Mouse (Mus musculus) CH12.LX (cell line): Measurements from ENCODE around the gene Lbp. TPM values are rescaled to one million over a fixed set of nuclear protein-coding genes. Genes with fewer than 3 reads are reported as not detected.

Experiments
- DNase-seq: peaks from one replicate; pipeline ENCODE4 v3.0.0-alpha.2; 2013; ENCODE audit errors: extremely low read depth
- H3K27ac ChIP-seq: 2 replicates; pipeline ENCODE4 v1.5.1; 2012; ENCODE audit warnings: low read depth, mild to moderate bottlenecking, control low read depth, moderate library complexity; ENCODE audit not compliant: insufficient read depth
- H3K27me3 ChIP-seq: replicated peaks from 2 replicates; pipeline ENCODE3; 2012; ENCODE audit warnings: inconsistent platforms
- H3K36me3 ChIP-seq, 2 experiments: replicated peaks in 1 of 2; 2 replicates each; pipeline versions ENCODE3 to v1.6.1; 2012; ENCODE audit warnings: inconsistent platforms in 1 of 2, low read length in 1 of 2, mild to moderate bottlenecking in 1 of 2, mixed read lengths in 1 of 2, moderate library complexity in 1 of 2; ENCODE audit not compliant: control insufficient read depth in 1 of 2, insufficient read depth in 1 of 2
- H3K4me1 ChIP-seq, 2 experiments: 2 replicates each; pipeline ENCODE4 v1.6.1; 2012; ENCODE audit warnings: inconsistent platforms in 1 of 2, moderate library complexity in 1 of 2; ENCODE audit not compliant: insufficient read depth in 2 of 2, control insufficient read depth in 1 of 2
- H3K4me2 ChIP-seq: 2 replicates; pipeline ENCODE4 v1.6.1; 2012; ENCODE audit warnings: low read depth, mild to moderate bottlenecking, control low read depth; ENCODE audit not compliant: poor library complexity, insufficient read depth, severe bottlenecking
- H3K4me3 ChIP-seq, 3 experiments: fragments of 150-350 bp in 1 of 3; sonication (generic) in 1 of 3; replicated peaks in 1 of 3; 2 replicates each; pipeline versions ENCODE3 to v1.5.1; 2011 to 2012; ENCODE audit warnings: low read depth in 2 of 3, low read length in 2 of 3, mild to moderate bottlenecking in 2 of 3, moderate library complexity in 2 of 3, control low read depth in 1 of 3, improper control_type of control experiment in 1 of 3, inconsistent platforms in 1 of 3, mixed read lengths in 1 of 3; ENCODE audit not compliant: poor library complexity in 1 of 3
- H3K79me2 ChIP-seq: replicated peaks from 2 replicates; pipeline ENCODE4 v1.6.1; 2012; ENCODE audit warnings: mild to moderate bottlenecking, moderate library complexity; ENCODE audit not compliant: control insufficient read depth, poor library complexity, insufficient read depth, severe bottlenecking; ENCODE audit errors: extremely low read depth
- H3K9ac ChIP-seq: 2 replicates; pipeline ENCODE4 v1.6.1; 2012; ENCODE audit warnings: low read depth, mild to moderate bottlenecking, control low read depth, moderate library complexity; ENCODE audit not compliant: insufficient read depth
- H3K9me3 ChIP-seq: replicated peaks from 2 replicates; pipeline ENCODE3; 2012; ENCODE audit warnings: low read length, inconsistent platforms, mixed read lengths
- BHLHE40 ChIP-seq: IDR thresholded peaks from 2 replicates; pipeline ENCODE4 v1.6.1; 2011; ENCODE audit warnings: mild to moderate bottlenecking, low read depth, low read length, improper control_type of control experiment
- CHD1 ChIP-seq: IDR thresholded peaks from 2 replicates; pipeline ENCODE4 v1.6.1; 2012; ENCODE audit warnings: low read depth, low read length, improper control_type of control experiment, inconsistent platforms
- CHD2 ChIP-seq: IDR thresholded peaks from 2 replicates; pipeline ENCODE4 v1.6.1; 2011; ENCODE audit warnings: low read length, improper control_type of control experiment
- E2F4 ChIP-seq: IDR thresholded peaks from 2 replicates; pipeline ENCODE4 v1.6.1; 2011; ENCODE audit warnings: low read depth, low read length, improper control_type of control experiment; ENCODE audit not compliant: insufficient replicate concordance
- EP300 ChIP-seq: IDR thresholded peaks from 2 replicates; pipeline ENCODE4 v1.6.1; 2011; ENCODE audit warnings: low read length, improper control_type of control experiment
- IRF4 ChIP-seq: IDR thresholded peaks from 2 replicates; pipeline ENCODE4 v1.6.1; 2014; ENCODE audit warnings: low read depth, mild to moderate bottlenecking, inconsistent platforms, low read length, improper control_type of control experiment
- JUN ChIP-seq: IDR thresholded peaks from 2 replicates; pipeline ENCODE4 v1.6.1; 2011; ENCODE audit warnings: low read depth, mild to moderate bottlenecking, low read length, improper control_type of control experiment, moderate library complexity; ENCODE audit not compliant: insufficient read depth
- MAFK ChIP-seq: IDR thresholded peaks from 2 replicates; pipeline ENCODE4 v1.6.1; 2011; ENCODE audit warnings: low read length, improper control_type of control experiment; ENCODE audit not compliant: insufficient replicate concordance
- MAX ChIP-seq: IDR thresholded peaks from 2 replicates; pipeline ENCODE4 v1.6.1; 2011; ENCODE audit warnings: low read length, improper control_type of control experiment
- MEF2A ChIP-seq: IDR thresholded peaks from 2 replicates; pipeline ENCODE4 v1.6.1; 2014; ENCODE audit warnings: low read depth, mild to moderate bottlenecking, inconsistent platforms, low read length, improper control_type of control experiment, borderline replicate concordance
- MYC ChIP-seq: IDR thresholded peaks from 2 replicates; pipeline ENCODE4 v1.6.1; 2011; ENCODE audit warnings: low read depth, mild to moderate bottlenecking, improper control_type of control experiment, low read length
- NRF1 ChIP-seq: IDR thresholded peaks from 2 replicates; pipeline ENCODE4 v1.6.1; 2014; ENCODE audit warnings: low read depth, mild to moderate bottlenecking, inconsistent platforms, low read length, improper control_type of control experiment, moderate library complexity
- POLR2A ChIP-seq: IDR thresholded peaks from 2 replicates; pipeline ENCODE4 v1.6.1; 2011; ENCODE audit warnings: low read depth, mild to moderate bottlenecking, improper control_type of control experiment, low read length
- RAD21 ChIP-seq: IDR thresholded peaks from 2 replicates; pipeline ENCODE4 v1.6.1; 2011; ENCODE audit warnings: low read depth, mild to moderate bottlenecking, low read length, improper control_type of control experiment, moderate library complexity
- SIN3A ChIP-seq: IDR thresholded peaks from 2 replicates; pipeline ENCODE4 v1.6.1; 2012; ENCODE audit warnings: low read length, improper control_type of control experiment, inconsistent platforms
- SMC3 ChIP-seq: IDR thresholded peaks from 2 replicates; pipeline ENCODE4 v1.6.1; 2011; ENCODE audit warnings: low read depth, low read length, improper control_type of control experiment
- TBP ChIP-seq: conservative IDR thresholded peaks from 2 replicates; pipeline ENCODE4 v1.6.1; 2011; ENCODE audit warnings: low read depth, low read length, improper control_type of control experiment
- USF1 ChIP-seq: IDR thresholded peaks from 2 replicates; pipeline ENCODE4 v1.6.1; 2014; ENCODE audit warnings: low read depth, mild to moderate bottlenecking, inconsistent platforms, low read length, improper control_type of control experiment
- ZC3H11A ChIP-seq: IDR thresholded peaks from 2 replicates; pipeline ENCODE4 v1.6.1; 2012; ENCODE audit warnings: low read depth, mild to moderate bottlenecking, inconsistent platforms, low read length, improper control_type of control experiment
- ZMIZ1 ChIP-seq: IDR thresholded peaks from 2 replicates; pipeline ENCODE4 v1.6.1; 2012; ENCODE audit warnings: low read depth, mild to moderate bottlenecking, inconsistent platforms, low read length, improper control_type of control experiment
- ZNF384 ChIP-seq: IDR thresholded peaks from 2 replicates; pipeline ENCODE4 v1.6.1; 2012; ENCODE audit warnings: low read depth, low read length, improper control_type of control experiment, inconsistent platforms
- dilution Hi-C: fragments of 300-500 bp; cut with MboI; formaldehyde crosslinking; loops from 2 replicates; pipeline ENCODE4 v1.14.3; 2020; ENCODE audit warnings: low sequenced_read_pairs; ENCODE audit not compliant: extremely low pct_unique_long_range_greater_than_20kb, extremely low pct_ligation_motif_present
- in situ Hi-C: fragments of 300-500 bp; cut with MboI; formaldehyde crosslinking; loops from 3 replicates; pipeline ENCODE4 v1.14.3; 2019; ENCODE audit warnings: low sequenced_read_pairs, low pct_ligation_motif_present, low pct_unique_long_range_greater_than_20kb, mixed read lengths
- polyA plus RNA-seq: library from polyadenylated mRNA; unstranded; fragments of >175 nt; gene quantifications from 2 replicates; pipeline ENCODE4 v1.2.1, GENCODE M21; 2012; ENCODE audit warnings: low read depth; ENCODE audit not compliant: insufficient read length
- total RNA-seq, 2 experiments: library from RNA; depleted of rRNA; stranded (reverse); fragments of 300-350 nt in 1 of 2; fragments of >200 nt in 1 of 2; gene quantifications; 2 replicates each; pipeline ENCODE4 v1.2.3; 2012 to 2014

The Lbp gene
- total and polyA plus RNA-seq, 3 experiments, result 0.04 to 0.27 TPM; not detected in 1

DNA sequence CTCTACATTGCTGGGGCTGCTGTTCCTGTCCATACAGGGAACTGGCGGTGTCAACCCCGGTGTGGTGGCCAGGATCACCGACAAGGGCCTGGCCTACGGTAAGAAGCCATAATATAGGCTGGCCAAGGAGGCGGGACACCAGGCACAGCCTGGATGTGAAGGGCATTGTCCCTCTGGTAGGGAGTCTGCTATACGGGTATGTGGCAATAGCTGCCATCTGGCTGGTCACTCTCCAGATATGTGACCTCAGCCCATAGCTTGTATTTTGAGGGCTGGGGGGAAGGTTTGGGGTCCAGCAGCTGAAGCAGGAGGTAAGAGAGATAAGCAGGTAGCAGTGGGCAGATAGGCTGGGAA is 380 bp downstream of the Lbp start:
- in situ Hi-C loops, result no loop called here
- no peak overlapping the region for H3K9ac ChIP-seq
- dilution Hi-C loops, result no loop called here
- TF ChIP-seq EP300 (no peak), ZNF384 (no peak), SIN3A (no peak), ZC3H11A (no peak), USF1 (no peak), TBP (no peak), CHD2 (no peak), BHLHE40 (no peak), JUN (no peak), RAD21 (no peak), MAX (no peak), MAFK (no peak), IRF4 (no peak), CHD1 (no peak), SMC3 (no peak)
- TF ChIP-seq, all 38 proteins: peak for 0
- no peak overlapping the region for H3K4me3 ChIP-seq
- peaks cover 9% of the 10 kb centered on the region for H3K27me3 ChIP-seq
- no peak overlapping the region for H3K27ac ChIP-seq
- H3K9me3 ChIP-seq, result peaks cover 18% of the 10 kb centered on the region
- H3K79me2 ChIP-seq, result no peaks in the 10 kb centered on the region
- no peak for DNase-seq
- H3K4me2 ChIP-seq, result no peak overlapping the region
- no peaks in the 10 kb centered on the region for H3K36me3 ChIP-seq
- peaks cover 7 to 11% of the 10 kb centered on the region in 2 experiments for H3K4me1 ChIP-seq

DNA sequence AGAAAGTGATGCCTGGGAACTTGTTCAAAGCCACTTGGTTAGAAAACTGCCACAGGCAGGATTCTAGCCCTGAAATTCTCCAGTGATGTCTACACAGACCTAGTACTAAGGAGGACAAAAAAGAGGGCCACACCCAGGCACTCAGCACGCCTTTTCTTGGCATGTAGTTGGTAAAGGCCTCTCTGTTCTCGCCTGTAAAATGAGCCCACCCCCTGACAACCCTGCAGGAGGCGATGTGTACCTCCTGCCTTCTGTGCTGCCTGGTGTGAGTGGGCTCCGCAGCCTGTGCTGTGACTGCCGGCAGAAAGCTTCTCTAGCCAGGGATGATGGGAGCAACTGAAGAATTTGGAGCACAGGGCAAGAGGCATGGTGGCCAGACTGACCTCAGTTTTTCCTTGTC is 2.0 kb downstream of the Lbp start:
- dilution Hi-C loops, result no loop called here
- peaks cover 13% of the 10 kb centered on the region for H3K9me3 ChIP-seq
- TF ChIP-seq JUN (no peak), EP300 (no peak), MYC (no peak), POLR2A (no peak), NRF1 (no peak), MAFK (no peak), ZMIZ1 (no peak), MAX (no peak), E2F4 (no peak), MEF2A (no peak)
- TF ChIP-seq, all 38 proteins: peak for 0
- Histone ChIP-seq H3K27me3 (peaks cover 6% of the 10 kb centered on the region), H3K9ac (no peak overlapping the region), H3K4me2 (no peak overlapping the region), H3K36me3 (no peaks in the 10 kb centered on the region), H3K79me2 (no peaks in the 10 kb centered on the region), H3K27ac (no peak overlapping the region), H3K4me3 (no peak overlapping the region), H3K4me1 (peaks cover 7 to 11% of the 10 kb centered on the region in 2 experiments)
- in situ Hi-C loops, result no loop called here
- no peak for DNase-seq
